Mouse (Mus musculus) liver, adult 2 months (tissue): ENCODE results near the gene Dpp6. TPM values are rescaled to one million over a fixed set of nuclear protein-coding genes. Genes with fewer than 3 reads are reported as not detected.

Experiments used
- DNase-seq: peaks from one replicate; pipeline ENCODE4 v3.0.0-alpha.2; 2011; ENCODE audit warnings: low read depth, low spot score; ENCODE audit errors: extremely low read depth
- H3K27ac ChIP-seq: fragments of 200-500 bp; replicated peaks from 2 replicates; pipeline ENCODE4 v1.5.1; 2012; ENCODE audit warnings: low read depth, mild to moderate bottlenecking, control low read depth, inconsistent platforms, low read length; ENCODE audit not compliant: insufficient read depth
- H3K27me3 ChIP-seq: fragments of 200-500 bp; 2 replicates; pipeline ENCODE4 v1.6.1; 2012; ENCODE audit warnings: mild to moderate bottlenecking, moderate library complexity, low read length, inconsistent platforms; ENCODE audit not compliant: control insufficient read depth, insufficient read depth
- H3K36me3 ChIP-seq: fragments of 200-500 bp; 2 replicates; pipeline ENCODE4 v1.6.1; 2012; ENCODE audit warnings: low read length, inconsistent platforms; ENCODE audit not compliant: control insufficient read depth, insufficient read depth
- H3K4me1 ChIP-seq: fragments of 200-500 bp; 2 replicates; pipeline ENCODE4 v1.6.1; 2011; ENCODE audit warnings: low read length; ENCODE audit not compliant: control insufficient read depth, insufficient read depth
- H3K4me3 ChIP-seq: fragments of 200-500 bp; 2 replicates; pipeline ENCODE4 v1.5.1; 2011; ENCODE audit warnings: low read depth, mild to moderate bottlenecking, control low read depth, low read length, moderate library complexity; ENCODE audit not compliant: insufficient read depth
- H3K79me2 ChIP-seq: fragments of 200-500 bp; 2 replicates; pipeline ENCODE4 v1.6.1; 2012; ENCODE audit warnings: inconsistent platforms, mild to moderate bottlenecking, low read length, moderate library complexity; ENCODE audit not compliant: control insufficient read depth, insufficient read depth
- H3K9ac ChIP-seq: fragments of 200-500 bp; 2 replicates; pipeline ENCODE4 v1.6.1; 2012; ENCODE audit warnings: low read depth, mild to moderate bottlenecking, control low read depth, inconsistent platforms, low read length
- CTCF ChIP-seq: fragments of 200-500 bp; IDR thresholded peaks from 2 replicates; pipeline ENCODE4 v1.5.1; 2011; ENCODE audit warnings: low read depth, low read length, control low read depth
- POLR2A ChIP-seq: fragments of 200-500 bp; IDR thresholded peaks from 2 replicates; pipeline ENCODE4 v1.6.1; 2011; ENCODE audit warnings: low read length, control low read depth; ENCODE audit not compliant: insufficient read depth; ENCODE audit errors: extremely low read depth
- WGBS: fragments of 180-500 bp; shearing (Covaris S2); methylation state at CpG from one replicate; pipeline ENCODE4 v1.1.7; 2018; 5-methylcytosine and 5-hydroxymethylcytosine counted together
- polyA plus RNA-seq: library from polyadenylated mRNA; depleted of rRNA; stranded (reverse); fragments of >200 nt; gene quantifications from 2 replicates; pipeline ENCODE4 v1.2.3, GENCODE M21; 2012
- total RNA-seq: library from RNA; depleted of rRNA; stranded (reverse); fragments of >200 nt; gene quantifications from 2 replicates; pipeline ENCODE4 v1.2.3, GENCODE M21; 2014

Gene Dpp6
- total and polyA plus RNA-seq, 2 experiments, result not detected

GRCm38 (mm10) chr5:27291378-27291777, 474.4 kb downstream of the Dpp6 start:
- no peak overlapping the region for H3K4me3 ChIP-seq
- H3K36me3 ChIP-seq, result no peaks in the 10 kb centered on the region
- no peak for DNase-seq
- no peaks in the 10 kb centered on the region for H3K4me1 ChIP-seq
- TF ChIP-seq POLR2A (no peak), CTCF (no peak)
- H3K27ac ChIP-seq, result no peak overlapping the region
- H3K9ac ChIP-seq, result no peak overlapping the region
- H3K79me2 ChIP-seq, result no peaks in the 10 kb centered on the region
- no peaks in the 10 kb centered on the region for H3K27me3 ChIP-seq
- 75% methylated on average over 8 of the region's 8 CpGs for WGBS

- H3K27ac ChIP-seq, result no peak overlapping the region
- H3K4me3 ChIP-seq, result no peak overlapping the region
- no peaks in the 10 kb centered on the region for H3K4me1 ChIP-seq
- H3K79me2 ChIP-seq, result no peaks in the 10 kb centered on the region
- no peaks in the 10 kb centered on the region for H3K36me3 ChIP-seq
- no peak for DNase-seq
- H3K9ac ChIP-seq, result no peak overlapping the region
- 88% methylated on average over 7 of the region's 7 CpGs for WGBS
- no peaks in the 10 kb centered on the region for H3K27me3 ChIP-seq
- TF ChIP-seq POLR2A (no peak), CTCF (no peak)
Measured at GRCm38 (mm10) chr5:27292236-27292635, 475.2 kb downstream of the Dpp6 start.

GRCm38 (mm10) chr5:27304115-27304514, 487.1 kb downstream of the Dpp6 start:
- H3K9ac ChIP-seq, result no peak overlapping the region
- H3K36me3 ChIP-seq, result no peaks in the 10 kb centered on the region
- no peak overlapping the region for H3K4me3 ChIP-seq
- H3K27me3 ChIP-seq, result no peaks in the 10 kb centered on the region
- DNase-seq, result no peak
- no peaks in the 10 kb centered on the region for H3K79me2 ChIP-seq
- TF ChIP-seq CTCF, result no peak
- no peak for TF ChIP-seq POLR2A
- WGBS, result 70% methylated on average over 2 of the region's 2 CpGs
- no peak overlapping the region for H3K27ac ChIP-seq
- no peaks in the 10 kb centered on the region for H3K4me1 ChIP-seq

- TF ChIP-seq CTCF (no peak), POLR2A (no peak)
- no peak overlapping the region for H3K27ac ChIP-seq
- H3K9ac ChIP-seq, result no peak overlapping the region
- no peaks in the 10 kb centered on the region for H3K4me1 ChIP-seq
- WGBS, result 77% methylated on average over 4 of the region's 4 CpGs
- no peaks in the 10 kb centered on the region for H3K27me3 ChIP-seq
- no peaks in the 10 kb centered on the region for H3K79me2 ChIP-seq
- no peak for DNase-seq
- H3K36me3 ChIP-seq, result no peaks in the 10 kb centered on the region
- no peak overlapping the region for H3K4me3 ChIP-seq
Measured at GRCm38 (mm10) chr5:27306497-27307152, 489.6 kb downstream of the Dpp6 start.

GRCm38 (mm10) chr5:27310217-27310616, 493.2 kb downstream of the Dpp6 start:
- Histone ChIP-seq H3K36me3 (no peaks in the 10 kb centered on the region), H3K4me3 (no peak overlapping the region), H3K27me3 (no peaks in the 10 kb centered on the region), H3K9ac (no peak overlapping the region), H3K27ac (no peak overlapping the region), H3K4me1 (no peaks in the 10 kb centered on the region), H3K79me2 (no peaks in the 10 kb centered on the region)
- no peak for DNase-seq
- no peak for TF ChIP-seq CTCF
- no peak for TF ChIP-seq POLR2A
- WGBS, result 60% methylated on average over 2 of the region's 2 CpGs

GRCm38 (mm10) chr5:27316674-27317073, 499.7 kb downstream of the Dpp6 start:
- WGBS, result 34% methylated on average over 1 of the region's 1 CpGs
- no peak for DNase-seq
- no peaks in the 10 kb centered on the region for H3K4me1 ChIP-seq
- H3K79me2 ChIP-seq, result no peaks in the 10 kb centered on the region
- H3K4me3 ChIP-seq, result no peak overlapping the region
- H3K27me3 ChIP-seq, result no peaks in the 10 kb centered on the region
- no peak overlapping the region for H3K27ac ChIP-seq
- H3K36me3 ChIP-seq, result no peaks in the 10 kb centered on the region
- no peak overlapping the region for H3K9ac ChIP-seq
- no peak for TF ChIP-seq CTCF
- no peak for TF ChIP-seq POLR2A
